Mouse (Mus musculus) hindbrain, embryonic 16.5 days (tissue): Measurements from ENCODE around the gene Tfr2. TPM values are rescaled to one million over a fixed set of nuclear protein-coding genes. Genes with fewer than 3 reads are reported as not detected.

ENCODE experiments used
- ATAC-seq: fragments of 200-750 bp; cut with Nextera tagmentation; 2 replicates; pipeline ENCODE4 v1.8.0; 2017; ENCODE audit warnings: moderate TSS enrichment, moderate library complexity
- H3K27ac ChIP-seq: fragments of 300-500 bp; sonication (generic); 2 replicates; pipeline ENCODE4 v1.5.1; 2014; ENCODE audit warnings: low read depth, mild to moderate bottlenecking, control low read depth, low read length, moderate library complexity
- H3K27me3 ChIP-seq: fragments of 300-500 bp; sonication (generic); replicated peaks from 2 replicates; pipeline ENCODE4 v1.6.1; 2014; ENCODE audit warnings: low read length; ENCODE audit not compliant: control insufficient read depth, insufficient read depth
- H3K36me3 ChIP-seq: fragments of 300-500 bp; sonication (generic); 2 replicates; pipeline ENCODE4 v1.6.1; 2014; ENCODE audit warnings: mild to moderate bottlenecking, low read length, moderate library complexity, mixed read lengths; ENCODE audit not compliant: control insufficient read depth, insufficient read depth
- H3K4me1 ChIP-seq: fragments of 300-500 bp; sonication (generic); 2 replicates; pipeline ENCODE4 v1.6.1; 2014; ENCODE audit warnings: low read depth, low read length; ENCODE audit not compliant: control insufficient read depth, insufficient read depth
- H3K4me2 ChIP-seq: fragments of 300-500 bp; sonication (generic); 2 replicates; pipeline ENCODE4 v1.6.1; 2014; ENCODE audit warnings: mild to moderate bottlenecking, low read length, control low read depth, moderate library complexity
- H3K4me3 ChIP-seq: fragments of 300-500 bp; sonication (generic); 2 replicates; pipeline ENCODE4 v1.5.1; 2014; ENCODE audit warnings: mild to moderate bottlenecking, low read length, control low read depth, moderate library complexity
- H3K9ac ChIP-seq: fragments of 300-500 bp; sonication (generic); 2 replicates; pipeline ENCODE4 v1.6.1; 2014; ENCODE audit warnings: low read depth, mild to moderate bottlenecking, control low read depth, low read length, moderate library complexity
- H3K9me3 ChIP-seq: fragments of 300-500 bp; sonication (generic); 2 replicates; pipeline ENCODE4 v1.6.1; 2014; ENCODE audit warnings: mild to moderate bottlenecking, low read length, moderate library complexity; ENCODE audit not compliant: control insufficient read depth
- WGBS: fragments of 180-500 bp; shearing (Covaris S2); extraction: QIAGEN DNeasy Blood & Tissue Kit; methylation state at CpG from one replicate; pipeline ENCODE4 v1.1.7; 2014; 5-methylcytosine and 5-hydroxymethylcytosine counted together
- polyA plus RNA-seq: library from polyadenylated mRNA; unstranded; fragments of >200 nt; fragmentation: Nextera tagmentation; extraction: Ambion mirVana; gene quantifications from 2 replicates; pipeline ENCODE4 v1.2.1, GENCODE M21; 2015

Tfr2 gene
- polyA plus RNA-seq, 1 experiment from 2014 or later: 8.4 TPM

DNA sequence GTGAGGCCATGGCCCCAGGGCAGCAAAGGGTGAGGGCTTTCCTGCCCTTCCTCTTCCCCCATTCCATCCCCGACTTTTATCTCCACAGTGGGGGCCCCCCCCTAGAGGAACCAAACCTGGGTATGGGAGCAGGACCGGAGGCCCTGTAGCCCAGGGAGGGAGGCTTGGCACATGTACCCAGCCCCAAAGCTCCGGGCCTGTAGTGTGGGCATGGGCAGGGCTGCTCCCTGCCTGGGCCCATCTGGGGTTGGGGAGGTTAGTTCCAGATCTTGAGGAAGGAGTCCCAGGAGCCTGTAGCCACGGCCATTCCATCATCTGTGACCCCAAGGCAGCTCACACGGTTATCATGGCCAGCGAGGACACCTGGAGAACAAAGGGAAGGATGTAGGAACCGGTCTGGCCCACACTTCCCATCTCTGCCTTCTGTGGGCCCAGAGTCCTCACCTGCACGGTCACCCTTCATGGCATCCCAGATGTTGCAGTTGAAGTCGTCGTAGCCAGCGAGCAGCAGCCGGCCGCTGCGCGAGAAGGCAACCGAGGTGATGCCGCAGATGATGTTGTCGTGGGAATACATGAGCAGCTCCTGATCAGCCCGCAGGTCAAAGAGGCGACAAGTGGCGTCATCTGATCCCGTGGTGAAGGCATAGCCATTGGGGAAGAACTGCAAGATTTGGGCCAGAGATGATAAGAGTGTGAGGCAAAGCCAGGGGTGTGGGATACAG lies 41.2 kb upstream of the Tfr2 start:
- Histone ChIP-seq H3K36me3 (peaks cover 37% of the 10 kb centered on the region), H3K4me3 (no peak overlapping the region)
- 81% methylated on average over 22 of the region's 22 CpGs for WGBS

DNA sequence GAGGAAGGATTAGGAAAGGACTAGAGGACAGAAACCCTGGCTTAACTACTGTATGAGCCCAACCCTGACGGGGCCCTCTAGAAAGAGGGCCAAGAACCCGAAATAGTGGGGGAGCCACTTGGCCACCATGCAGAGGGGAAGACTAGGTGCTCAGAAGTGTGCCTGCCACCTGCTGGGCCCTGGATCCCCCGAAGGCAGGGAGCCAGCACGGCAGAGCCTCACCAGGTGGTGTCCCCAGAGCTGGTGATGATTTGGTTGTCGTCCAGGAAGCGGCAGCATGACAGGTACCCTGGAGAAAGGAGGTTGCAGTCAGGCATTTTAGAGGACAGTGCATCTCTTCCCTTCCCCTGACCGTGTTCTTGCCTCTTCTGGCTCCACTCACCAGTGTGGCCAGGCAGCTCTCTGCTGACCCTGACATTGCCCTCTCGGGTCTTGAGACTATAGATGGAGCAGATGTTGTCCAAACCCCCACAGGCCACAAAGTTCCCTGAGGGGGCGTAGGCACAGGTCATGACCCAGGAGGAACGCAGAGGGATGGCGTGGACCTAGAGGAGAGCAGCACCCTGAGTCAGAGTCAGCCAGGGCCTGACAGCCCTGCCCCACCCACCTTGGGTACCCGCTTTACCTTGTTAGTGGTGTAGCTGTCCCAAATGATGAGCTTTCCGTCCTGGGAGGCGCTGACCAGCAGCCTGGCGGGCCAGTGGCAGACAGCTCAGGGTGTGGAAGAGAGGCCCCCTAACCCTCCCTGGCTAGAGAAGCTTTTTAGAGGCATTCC lies 40.2 kb upstream of the Tfr2 start:
- no peak overlapping the region for H3K4me3 ChIP-seq
- H3K36me3 ChIP-seq: peaks cover 29% of the 10 kb centered on the region
- no peaks in the 10 kb centered on the region for H3K9me3 ChIP-seq
- peak overlapping the region; percentile 69 for H3K4me2 ChIP-seq
- H3K4me1 ChIP-seq: peaks cover 28% of the 10 kb centered on the region
- ATAC-seq: no peak
- H3K27ac ChIP-seq: peak overlapping the region; percentile 21; the same call in 1 of the 2 replicates
- no peaks in the 10 kb centered on the region for H3K27me3 ChIP-seq
- peak overlapping the region; percentile 98; the same call in 1 of the 2 replicates for H3K9ac ChIP-seq
- WGBS: 65% methylated on average over 15 of the region's 15 CpGs

More for the DNA sequence above, 41.2 kb upstream of the Tfr2 start:
- Histone ChIP-seq H3K4me2 (no peak overlapping the region), H3K4me1 (peaks cover 25% of the 10 kb centered on the region), H3K9ac (no peak overlapping the region), H3K27ac (peak overlapping the region; percentile 34), H3K27me3 (no peaks in the 10 kb centered on the region), H3K9me3 (no peaks in the 10 kb centered on the region)
- no peak for ATAC-seq

DNA sequence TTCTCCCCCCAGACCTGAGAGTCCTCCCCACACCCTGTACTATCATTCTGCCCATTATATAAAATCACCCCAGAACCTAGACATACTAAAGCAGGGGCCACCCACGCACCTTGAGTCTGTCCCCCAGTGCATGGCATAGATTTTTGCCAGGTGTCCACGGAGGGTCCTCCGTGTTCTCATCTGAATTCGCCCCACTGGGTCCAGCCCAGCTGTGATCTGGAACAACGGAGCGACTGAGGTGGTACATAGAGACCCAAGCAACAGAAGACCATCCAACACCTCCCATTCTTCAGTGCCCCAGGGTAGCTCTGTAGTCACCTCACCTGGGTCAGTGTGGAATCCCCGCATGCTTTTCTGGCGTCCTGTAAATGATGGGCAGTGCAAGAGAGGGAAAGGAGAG lies 39.6 kb upstream of the Tfr2 start:
- Histone ChIP-seq H3K27ac (peak overlapping the region; percentile 97), H3K36me3 (peaks cover 27% of the 10 kb centered on the region), H3K4me3 (peak overlapping the region; percentile 94), H3K4me1 (peaks cover 28% of the 10 kb centered on the region), H3K4me2 (peak overlapping the region; percentile 69), H3K27me3 (no peaks in the 10 kb centered on the region), H3K9me3 (no peaks in the 10 kb centered on the region), H3K9ac (peak overlapping the region; percentile 98)
- no peak for ATAC-seq
- 53% methylated on average over 8 of the region's 8 CpGs for WGBS

DNA sequence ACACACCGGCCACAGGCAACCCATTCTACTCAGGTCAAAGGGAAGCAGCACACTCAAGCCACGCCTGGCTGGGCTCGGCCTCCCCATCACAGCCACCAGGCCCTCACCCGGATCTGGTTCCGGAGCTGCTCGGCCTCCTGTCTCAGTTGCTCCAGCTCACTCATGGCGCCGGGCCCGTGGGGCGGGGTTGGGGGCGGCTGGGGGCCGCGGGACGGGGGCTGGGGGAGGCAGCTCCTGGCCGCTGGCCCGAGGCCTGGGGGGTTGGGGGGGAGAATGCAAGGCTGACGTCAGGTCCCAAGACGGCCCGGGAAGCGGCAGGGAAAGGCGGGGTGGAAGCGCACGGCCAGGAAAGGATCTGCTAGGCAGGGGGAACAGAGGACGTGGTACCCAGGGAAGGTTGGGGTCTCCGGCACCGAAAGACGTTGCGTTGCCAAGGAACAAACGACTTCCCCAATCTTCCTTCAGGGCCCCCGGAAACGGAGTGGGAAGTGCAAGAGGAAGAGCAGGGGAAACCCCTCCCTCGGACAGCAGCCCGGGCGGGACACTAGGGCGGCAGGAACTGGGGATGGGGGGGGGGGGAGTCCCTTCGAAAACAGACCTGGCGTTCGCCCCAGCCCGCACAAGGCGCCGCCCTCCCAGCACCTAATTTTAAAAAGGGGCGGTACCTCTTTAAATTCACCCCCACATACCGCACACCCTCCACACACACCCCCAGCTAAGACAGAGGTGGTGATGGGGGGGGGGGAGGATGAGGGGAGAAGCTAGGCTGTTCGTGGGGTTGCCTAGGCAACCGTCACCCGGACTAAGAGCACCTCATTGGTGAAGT lies 38.8 kb upstream of the Tfr2 start:
- H3K9me3 ChIP-seq: no peaks in the 10 kb centered on the region
- peaks cover 28% of the 10 kb centered on the region for H3K4me1 ChIP-seq
- peaks cover 23% of the 10 kb centered on the region for H3K36me3 ChIP-seq
- peak; percentile 45 for ATAC-seq
- no peaks in the 10 kb centered on the region for H3K27me3 ChIP-seq
- peak overlapping the region; percentile 94 for H3K4me3 ChIP-seq
- H3K9ac ChIP-seq: peak overlapping the region; percentile 98
- under 1% methylated on average over 40 of the region's 46 CpGs for WGBS
- H3K4me2 ChIP-seq: peak overlapping the region; percentile 69
- peak overlapping the region; percentile 97 for H3K27ac ChIP-seq

DNA sequence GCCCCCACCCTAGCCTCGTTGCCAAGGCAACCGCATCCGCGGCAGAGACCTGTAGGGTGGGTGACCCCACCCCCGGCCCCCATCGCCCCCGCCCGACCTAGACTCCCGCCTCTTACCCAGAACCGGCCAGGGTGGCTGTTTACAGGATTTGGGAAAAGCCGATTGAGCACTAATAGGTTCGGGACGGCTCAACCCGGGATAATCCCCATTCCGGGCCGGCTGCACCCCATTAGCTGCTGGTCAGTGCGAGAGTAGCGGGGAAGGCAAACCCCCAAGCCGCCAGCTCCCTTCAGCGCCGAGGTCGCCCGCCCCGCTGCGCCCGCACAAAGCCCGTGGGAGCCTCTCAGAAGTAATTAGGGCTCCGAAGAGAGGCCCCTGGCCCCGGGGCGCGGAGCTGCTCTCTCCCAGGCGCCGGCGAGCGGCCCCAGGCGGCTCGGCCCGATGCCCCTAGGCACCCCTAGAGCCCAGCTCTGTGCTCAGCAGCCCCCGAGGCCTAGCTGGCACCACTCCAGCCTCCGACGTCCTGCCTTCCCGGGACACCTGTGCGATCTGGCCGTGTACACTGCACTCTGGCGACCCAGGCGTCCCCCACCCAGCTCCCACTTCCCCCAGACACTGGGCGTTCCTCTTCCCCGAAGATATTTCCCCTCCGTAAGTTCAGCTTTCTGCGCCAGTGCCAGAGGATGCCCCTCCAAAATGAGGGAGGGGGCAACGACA lies 38.1 kb upstream of the Tfr2 start:
- peak overlapping the region; percentile 97 for H3K27ac ChIP-seq
- ATAC-seq: peak; percentile 4; the same call in 1 of the 2 replicates
- peak overlapping the region; percentile 94 for H3K4me3 ChIP-seq
- H3K9ac ChIP-seq: peak overlapping the region; percentile 98
- peak overlapping the region; percentile 69 for H3K4me2 ChIP-seq
- no peaks in the 10 kb centered on the region for H3K9me3 ChIP-seq
- WGBS: under 1% methylated on average over 42 of the region's 51 CpGs
- H3K36me3 ChIP-seq: peaks cover 22% of the 10 kb centered on the region
- H3K27me3 ChIP-seq: no peaks in the 10 kb centered on the region
- H3K4me1 ChIP-seq: peaks cover 23% of the 10 kb centered on the region

DNA sequence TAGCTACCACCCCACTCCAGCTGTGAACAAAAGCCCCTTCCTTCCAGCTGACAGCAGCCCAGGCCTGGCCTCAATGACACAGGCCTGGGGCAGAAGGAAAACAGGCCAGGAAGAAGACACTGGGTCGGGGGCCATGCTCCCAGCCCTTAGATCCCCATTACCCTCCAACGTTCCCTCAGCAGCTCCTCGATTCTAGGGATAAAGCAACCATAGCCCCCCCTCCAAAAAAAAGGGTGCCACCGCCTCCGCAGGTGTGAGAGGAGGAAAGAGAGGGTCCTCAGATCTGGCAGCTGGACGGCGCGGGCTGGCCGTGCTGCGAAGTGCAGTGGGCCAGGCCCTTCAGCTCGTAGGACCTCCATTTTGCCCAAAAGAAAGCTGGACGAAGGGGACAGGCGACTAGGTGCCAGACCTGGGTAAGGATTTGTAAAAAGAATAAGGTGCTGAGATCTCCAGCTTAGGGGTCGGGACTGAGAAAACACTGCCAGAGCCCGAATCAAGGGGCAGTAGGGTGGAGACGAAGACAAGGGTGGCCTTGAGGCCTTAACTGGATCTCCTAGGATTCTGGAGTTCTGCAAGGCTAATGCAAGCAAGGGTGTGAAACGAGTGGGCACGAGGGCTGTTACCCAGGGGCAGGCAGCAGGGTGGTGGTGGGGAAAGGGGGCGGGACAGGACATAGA lies 37.4 kb upstream of the Tfr2 start:
- Histone ChIP-seq H3K36me3 (peaks cover 20% of the 10 kb centered on the region), H3K4me1 (peaks cover 23% of the 10 kb centered on the region), H3K9me3 (no peaks in the 10 kb centered on the region), H3K9ac (peak overlapping the region; percentile 98), H3K27ac (peak overlapping the region; percentile 97), H3K4me2 (peak overlapping the region; percentile 69), H3K27me3 (no peaks in the 10 kb centered on the region), H3K4me3 (peak overlapping the region; percentile 94)
- no peak; the same call in 1 of the 2 replicates for ATAC-seq
- WGBS: 0% methylated on average over 19 of the region's 19 CpGs

DNA sequence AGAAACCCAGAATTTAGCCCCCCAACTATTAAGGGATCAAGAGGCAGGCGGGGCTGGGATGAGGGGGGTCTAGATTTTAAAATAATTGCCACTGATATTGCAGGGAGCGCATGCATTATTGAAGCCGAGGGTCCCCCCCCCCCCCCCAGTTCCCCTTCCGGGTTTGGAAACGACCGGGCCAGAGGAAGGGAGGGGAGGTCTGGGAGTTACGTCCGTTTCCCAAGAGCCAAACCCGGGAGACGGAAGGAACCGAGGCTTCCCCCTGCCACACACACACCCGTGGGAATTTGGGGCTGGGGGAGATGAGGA lies 36.9 kb upstream of the Tfr2 start:
- Histone ChIP-seq H3K9ac (peak overlapping the region; percentile 98), H3K9me3 (no peaks in the 10 kb centered on the region), H3K4me2 (peak overlapping the region; percentile 69), H3K4me1 (peaks cover 23% of the 10 kb centered on the region), H3K27me3 (no peaks in the 10 kb centered on the region), H3K36me3 (peaks cover 15% of the 10 kb centered on the region), H3K27ac (peak overlapping the region; percentile 97), H3K4me3 (peak overlapping the region; percentile 94)
- ATAC-seq: peak; percentile 12
- 0% methylated on average over 9 of the region's 12 CpGs for WGBS

DNA sequence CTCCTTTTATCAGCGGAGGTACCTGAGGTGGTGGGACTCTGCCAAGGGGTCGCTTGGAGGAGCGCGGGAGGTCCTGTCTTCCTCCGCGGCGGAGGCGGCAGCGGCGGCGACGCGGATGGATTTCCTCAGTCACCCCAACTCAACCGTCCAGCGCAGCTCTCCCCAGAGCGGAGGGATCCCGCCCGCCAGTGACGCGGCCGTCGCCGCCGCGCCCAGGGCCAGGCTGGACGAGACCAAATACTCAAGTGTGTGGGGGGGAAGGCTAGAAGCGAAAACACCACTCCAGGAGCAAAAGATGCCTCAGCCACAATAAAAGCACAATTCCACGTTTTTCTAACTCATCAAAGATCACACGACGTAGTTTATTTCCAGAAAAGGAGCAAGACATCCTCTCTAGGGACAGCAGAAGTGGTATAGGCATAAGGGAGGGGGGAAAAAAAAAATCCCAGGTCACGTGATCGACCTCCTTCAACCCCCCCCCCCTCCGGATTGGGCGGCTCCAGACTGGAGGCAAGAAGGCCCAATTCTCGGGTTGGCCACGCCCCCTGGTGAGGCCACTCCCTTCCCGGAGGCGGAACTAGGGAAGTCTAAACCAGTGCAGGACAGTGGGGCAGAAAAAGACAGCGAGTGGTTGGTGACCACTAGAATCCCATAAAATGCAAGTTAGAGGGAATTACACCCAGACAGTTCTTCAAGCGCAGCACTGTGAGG lies 36.4 kb upstream of the Tfr2 start, which contains the start of the genes Epo and Gnb2:
TSS of gene Epo (minus strand) at position 126 of the 711 bp plus-strand sequence.
TSS of gene Gnb2 (minus strand) at position 394 of the 711 bp plus-strand sequence.
- H3K4me2 ChIP-seq: peak within 1 kb of the TSS; percentile 69
- WGBS: 0% methylated on average over 24 of the region's 40 CpGs
- peaks cover 10% of the 10 kb centered on the region for H3K36me3 ChIP-seq
- H3K4me1 ChIP-seq: peaks cover 22% of the 10 kb centered on the region
- H3K9ac ChIP-seq: peak within 1 kb of the TSS; percentile 98
- H3K9me3 ChIP-seq: no peaks in the 10 kb centered on the region
- H3K27ac ChIP-seq: peak within 1 kb of the TSS; percentile 97
- H3K27me3 ChIP-seq: no peaks in the 10 kb centered on the region
- H3K4me3 ChIP-seq: peak within 1 kb of the TSS; percentile 94
- peak; percentile 74 for ATAC-seq
